Mouse (Mus musculus) Patski (cell line): Measurements from ENCODE around the gene BC025920. TPM values are rescaled to one million over a fixed set of nuclear protein-coding genes. Genes with fewer than 3 reads are reported as not detected.
A peak's percentile ranks its signal among the peaks of the same experiment; 100 is the strongest.
"Not testable (repeated sequence)": the region's sequence is repeated elsewhere in the genome, so short reads cannot be mapped to it uniquely, and the experiment has no call there.

Source experiments
- ATAC-seq: fragments of 100-300 bp; one replicate; pipeline ENCODE4 v1.8.0; 2021
- CTCF ChIA-PET: fragments of 350-600 bp; sonication (Branson Sonifier 250); formaldehyde crosslinking; loops from one replicate; lab custom pipeline; 2022; ENCODE audit warnings: inconsistent platforms; lab: Charles Lee
- POLR2A ChIA-PET: fragments of 350-600 bp; sonication (Branson Sonifier 250); formaldehyde crosslinking; loops from one replicate; lab custom pipeline; 2022; ENCODE audit warnings: antibody characterized with exemption, inconsistent platforms; lab: Charles Lee
- DNase-seq: peaks from one replicate; pipeline ENCODE4 v3.0.0-alpha.2; 2011; ENCODE audit warnings: low read depth, low spot score
- H3K27me3 ChIP-seq: fragments of 371-371 bp; one replicate; pipeline ENCODE4 v1.5.1; 2021
- CTCF ChIP-seq: fragments of 100-300 bp; IDR thresholded peaks from one replicate; pipeline ENCODE4 v1.5.1; 2021
- in situ Hi-C: fragments of 300-500 bp; cut with MboI; formaldehyde crosslinking; loops from 3 replicates; pipeline ENCODE4 v1.11.1; 2018; ENCODE audit warnings: low pct_unique_long_range_greater_than_20kb, mixed read lengths
- polyA plus RNA-seq: library from polyadenylated mRNA; unstranded; gene quantifications from one replicate; pipeline ENCODE4 v1.2.3, GENCODE M21; 2021

BC025920 gene
- polyA plus RNA-seq, 1 experiment from 2014 or later = 1.1 TPM

DNA sequence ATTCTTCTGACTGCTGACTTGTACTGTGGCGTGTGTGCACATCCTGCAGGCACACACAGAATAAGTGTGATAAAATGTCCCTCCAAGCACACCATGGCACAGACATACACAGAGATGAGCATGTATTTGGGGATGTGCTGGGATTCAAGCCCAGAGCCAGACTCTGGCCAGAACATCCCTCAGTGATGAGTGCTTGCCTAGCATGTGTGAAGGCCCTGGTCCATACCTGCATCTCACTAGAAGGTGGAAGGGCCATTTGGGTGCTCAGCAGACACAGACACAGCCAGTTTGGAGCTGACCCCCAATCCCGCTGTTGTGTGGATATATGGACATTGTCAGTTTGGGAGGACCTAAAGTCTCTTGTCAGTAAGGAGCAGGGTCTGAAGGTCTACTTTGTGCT is 35.5 kb downstream of the BC025920 start:
- DNase-seq = no peak

DNA sequence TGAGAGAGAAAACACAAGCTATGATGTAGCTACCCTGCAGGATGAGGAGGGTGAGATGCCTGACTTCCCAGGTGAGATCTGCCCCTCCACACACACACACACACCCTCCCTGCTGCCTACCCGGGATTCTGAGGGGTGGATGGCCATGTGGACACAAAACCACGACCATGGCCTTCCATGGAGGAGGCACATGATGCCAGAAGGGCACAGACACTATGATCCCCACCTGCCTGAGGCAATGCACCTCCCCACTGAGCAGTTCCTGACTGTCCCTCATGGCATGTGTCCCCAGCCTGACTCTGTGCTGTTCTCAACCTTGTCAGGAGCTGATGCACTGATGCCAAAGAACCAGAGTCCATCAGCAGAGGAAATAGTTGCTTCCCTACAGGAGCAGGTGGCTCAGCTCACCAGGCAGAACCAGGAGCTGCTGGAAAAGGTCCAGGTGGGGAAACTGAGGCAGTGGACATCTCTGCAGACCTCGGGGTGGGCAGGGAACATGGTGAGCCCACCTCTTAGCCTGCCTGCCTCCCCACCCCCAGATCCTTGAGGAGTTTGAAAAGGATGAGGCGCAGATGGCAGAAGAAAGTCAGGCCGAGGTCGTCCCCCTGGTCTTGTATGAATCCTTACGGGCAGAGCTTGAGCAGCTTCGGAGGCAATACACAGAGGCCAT is 36.0 kb downstream of the BC025920 start:
- TF ChIP-seq CTCF = no peak
- ChIA-PET POLR2A (interaction anchor here (2.3 kb wide), 1 partner anchor 8 kb away, joined by 11 read pairs; no protein-coding TSS in a partner anchor), CTCF (no interaction called here)
- H3K27me3 ChIP-seq = no peaks in the 10 kb centered on the region
- ATAC-seq = no peak
- in situ Hi-C loops = no loop called here
- no peak for DNase-seq

More for the DNA sequence above, 35.5 kb downstream of the BC025920 start:
- in situ Hi-C loops = no loop called here
- POLR2A ChIA-PET = no interaction called here
- CTCF ChIA-PET = no interaction called here
- no peak for ATAC-seq
- no peaks in the 10 kb centered on the region for H3K27me3 ChIP-seq
- TF ChIP-seq CTCF = no peak

DNA sequence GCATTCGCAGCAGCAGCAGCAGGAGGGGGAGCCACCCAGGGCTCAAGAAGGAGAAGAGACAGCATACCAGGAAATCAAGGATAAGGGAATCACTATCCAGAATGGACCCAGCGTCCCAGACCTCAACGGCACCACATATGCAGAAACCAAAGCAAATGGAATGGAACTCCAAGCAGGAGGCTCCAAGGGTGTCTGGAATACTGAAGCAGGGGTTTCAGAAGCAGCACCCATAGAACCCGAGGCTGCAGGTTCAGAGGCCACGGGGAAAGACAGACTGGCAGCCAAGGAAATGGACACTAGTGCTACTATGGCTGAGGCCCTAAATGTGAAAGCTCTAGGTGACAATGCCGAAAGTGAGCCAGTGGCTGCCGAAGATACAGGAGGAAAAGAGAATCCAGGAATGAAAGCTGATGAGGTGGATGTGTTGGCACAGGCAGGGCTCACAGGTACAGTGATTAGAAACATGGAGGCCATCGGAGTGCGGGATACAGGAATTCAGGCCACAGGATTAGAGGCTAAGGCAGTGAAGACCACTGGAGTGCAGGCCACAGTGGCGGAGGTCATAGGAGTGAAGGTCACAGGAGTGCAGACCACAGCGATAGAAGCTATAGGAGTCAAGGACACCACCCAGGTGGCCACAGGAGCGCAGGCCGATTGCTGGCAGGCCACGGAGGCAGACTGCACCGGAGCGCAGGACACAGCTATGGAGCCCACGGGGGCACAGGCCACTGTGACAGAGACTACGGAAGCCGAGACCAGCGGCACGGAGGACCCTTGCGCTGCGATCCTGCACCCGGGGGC is 36.8 kb downstream of the BC025920 start:
- ATAC-seq = peak; percentile 23
- H3K27me3 ChIP-seq = no peaks in the 10 kb centered on the region
- POLR2A ChIA-PET = interaction anchor here (0.6 to 2.3 kb wide), 2 partner anchors 9 to 12 kb away, joined by 3 to 11 read pairs; no protein-coding TSS in a partner anchor
- CTCF ChIA-PET = interaction anchor here (0.9 to 1.3 kb wide), 2 partner anchors 11 to 40 kb away, joined by 3 read pairs; no protein-coding TSS in a partner anchor
- in situ Hi-C loops = no loop called here
- DNase-seq = no peak
- TF ChIP-seq CTCF = no peak

DNA sequence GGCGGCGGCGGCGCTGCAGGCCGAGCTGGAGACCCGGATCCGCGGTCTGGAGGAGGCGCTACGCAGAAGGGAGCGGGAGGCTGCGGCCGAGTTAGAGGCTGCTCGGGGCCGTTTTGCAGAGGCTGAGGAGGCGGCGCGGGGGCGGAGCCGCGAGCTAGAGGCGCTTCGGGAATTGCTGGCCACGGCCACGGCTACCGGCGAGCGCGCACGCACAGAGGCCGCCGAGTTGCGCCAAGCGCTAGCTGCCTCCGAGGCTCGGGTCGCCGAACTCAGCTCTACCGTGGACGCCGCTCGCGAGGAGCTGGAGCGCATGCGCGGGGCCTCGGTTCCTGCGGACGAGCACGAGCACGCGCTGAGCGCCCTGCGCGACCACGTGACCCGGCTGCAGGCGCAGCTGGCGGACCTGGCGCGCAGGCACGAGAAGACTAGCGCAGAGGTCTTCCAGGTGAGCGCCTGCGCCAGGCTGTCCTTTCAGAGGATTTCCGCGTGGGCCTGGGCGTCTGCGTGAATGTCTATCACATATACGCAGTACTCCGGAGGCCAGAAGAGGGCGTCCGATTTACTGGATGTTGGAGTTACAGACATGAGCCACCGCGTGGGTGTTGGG is 37.5 kb downstream of the BC025920 start:
- DNase-seq (peak; percentile 81), ATAC-seq (peak; percentile 86)
- no peaks in the 10 kb centered on the region for H3K27me3 ChIP-seq
- in situ Hi-C loops = no loop called here
- POLR2A ChIA-PET = interaction anchor here (0.6 to 2.3 kb wide), 2 partner anchors 10 to 12 kb away, joined by 3 to 11 read pairs; no protein-coding TSS in a partner anchor
- TF ChIP-seq CTCF = no peak
- CTCF ChIA-PET = interaction anchor here (0.9 to 1.3 kb wide), 2 partner anchors 11 to 41 kb away, joined by 3 read pairs; no protein-coding TSS in a partner anchor

DNA sequence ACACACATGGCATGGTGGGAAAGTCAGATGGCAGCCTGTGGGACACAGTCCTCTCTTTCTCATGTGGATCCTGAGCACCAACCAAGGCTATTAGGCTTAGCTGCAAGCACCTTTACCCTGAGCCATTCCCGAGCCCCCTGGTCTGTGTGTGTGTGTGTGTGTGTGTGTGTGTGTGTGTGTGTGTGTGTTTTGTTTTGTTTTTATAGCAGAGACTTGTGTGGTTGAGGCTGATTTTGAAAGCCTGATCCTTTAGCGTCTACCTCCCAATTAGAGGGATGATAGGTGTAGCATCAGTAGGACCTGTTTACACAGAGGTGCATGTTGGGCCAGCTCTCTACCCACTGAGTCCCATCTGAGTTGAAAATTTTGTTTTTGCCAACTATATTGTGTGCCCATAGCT is 38.1 kb downstream of the BC025920 start:
- TF ChIP-seq CTCF = no peak
- ChIA-PET CTCF (no interaction called here), POLR2A (interaction anchor here (2.3 kb wide), 1 partner anchor 10 kb away, joined by 11 read pairs; no protein-coding TSS in a partner anchor)
- in situ Hi-C loops = no loop called here
- ATAC-seq = no peak
- no peaks in the 10 kb centered on the region for H3K27me3 ChIP-seq
- DNase-seq = no peak

DNA sequence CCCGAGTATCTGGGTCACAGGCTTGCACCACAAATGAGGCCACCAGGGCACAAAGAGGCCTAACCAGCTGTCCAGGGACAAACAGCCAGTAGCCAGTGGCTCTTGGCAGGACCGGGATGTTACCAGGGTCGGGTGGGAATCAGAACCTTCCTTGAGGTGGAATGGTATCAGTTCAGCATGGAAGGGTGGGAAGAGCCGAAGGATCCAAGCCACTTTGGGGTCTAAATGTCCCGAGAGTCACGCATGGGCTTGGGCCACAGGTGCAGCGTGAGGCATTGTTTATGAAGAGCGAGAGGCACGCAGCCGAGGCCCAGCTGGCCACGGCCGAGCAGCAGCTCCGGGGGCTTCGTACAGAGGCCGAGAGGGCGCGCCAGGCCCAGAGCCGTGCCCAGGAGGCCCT is 38.6 kb downstream of the BC025920 start:
- ChIA-PET POLR2A (no interaction called here), CTCF (no interaction called here)
- DNase-seq (no peak), ATAC-seq (no peak)
- H3K27me3 ChIP-seq = no peaks in the 10 kb centered on the region
- TF ChIP-seq CTCF = no peak
- in situ Hi-C loops = no loop called here

DNA sequence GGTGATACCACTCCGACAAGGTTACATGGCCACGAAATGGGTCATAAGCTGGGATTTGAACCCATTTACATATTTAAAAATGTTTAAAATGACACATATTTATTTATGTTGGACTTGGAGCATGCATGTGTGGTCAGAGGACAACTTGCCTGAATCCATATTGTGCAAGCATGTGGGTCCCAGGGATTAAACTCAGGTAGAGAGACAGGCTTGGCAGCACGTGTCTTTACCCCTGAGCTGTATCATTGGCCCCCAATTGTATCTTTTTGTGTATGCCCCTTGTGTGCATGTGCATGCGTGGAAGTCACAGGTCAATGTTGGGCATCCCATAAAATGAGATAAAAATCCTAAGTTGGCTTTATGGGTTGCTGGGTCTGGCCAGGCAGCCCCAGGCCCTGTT is 39.3 kb downstream of the BC025920 start:
- DNase-seq = no peak
- ChIA-PET POLR2A (no interaction called here), CTCF (no interaction called here)
- TF ChIP-seq CTCF = no peak
- H3K27me3 ChIP-seq = no peaks in the 10 kb centered on the region
- in situ Hi-C loops = no loop called here
- no peak for ATAC-seq

DNA sequence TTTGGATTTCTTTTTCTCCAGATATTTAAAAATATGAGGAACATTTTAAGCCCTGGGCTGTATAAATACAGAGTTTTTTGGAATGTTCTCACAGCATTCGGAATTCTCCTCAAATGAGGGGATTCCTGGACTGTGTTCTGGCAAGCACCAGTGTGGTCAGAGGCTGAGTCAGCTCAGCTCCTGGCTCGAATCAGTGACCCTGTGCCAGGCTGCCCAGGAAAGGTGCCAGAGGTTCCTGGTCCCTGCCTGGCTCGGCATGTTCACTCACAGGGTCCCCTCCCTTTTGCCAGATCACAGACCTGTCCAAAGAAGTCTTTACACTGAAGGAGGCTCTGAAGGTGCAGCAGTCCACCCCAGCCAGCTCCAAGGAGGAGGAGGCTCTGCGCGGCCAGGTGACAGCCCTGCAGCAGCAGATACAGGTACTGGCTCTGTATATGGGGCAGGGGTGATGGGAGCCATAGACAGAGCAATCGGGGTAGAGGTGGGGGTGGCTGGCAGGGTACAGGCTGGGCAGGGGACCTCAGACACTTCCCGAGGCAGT is 40.0 kb downstream of the BC025920 start:
- ChIA-PET CTCF (no interaction called here), POLR2A (no interaction called here)
- no peak for TF ChIP-seq CTCF
- no peak for ATAC-seq
- in situ Hi-C loops = no loop called here
- no peak for DNase-seq
- H3K27me3 ChIP-seq = no peaks in the 10 kb centered on the region

DNA sequence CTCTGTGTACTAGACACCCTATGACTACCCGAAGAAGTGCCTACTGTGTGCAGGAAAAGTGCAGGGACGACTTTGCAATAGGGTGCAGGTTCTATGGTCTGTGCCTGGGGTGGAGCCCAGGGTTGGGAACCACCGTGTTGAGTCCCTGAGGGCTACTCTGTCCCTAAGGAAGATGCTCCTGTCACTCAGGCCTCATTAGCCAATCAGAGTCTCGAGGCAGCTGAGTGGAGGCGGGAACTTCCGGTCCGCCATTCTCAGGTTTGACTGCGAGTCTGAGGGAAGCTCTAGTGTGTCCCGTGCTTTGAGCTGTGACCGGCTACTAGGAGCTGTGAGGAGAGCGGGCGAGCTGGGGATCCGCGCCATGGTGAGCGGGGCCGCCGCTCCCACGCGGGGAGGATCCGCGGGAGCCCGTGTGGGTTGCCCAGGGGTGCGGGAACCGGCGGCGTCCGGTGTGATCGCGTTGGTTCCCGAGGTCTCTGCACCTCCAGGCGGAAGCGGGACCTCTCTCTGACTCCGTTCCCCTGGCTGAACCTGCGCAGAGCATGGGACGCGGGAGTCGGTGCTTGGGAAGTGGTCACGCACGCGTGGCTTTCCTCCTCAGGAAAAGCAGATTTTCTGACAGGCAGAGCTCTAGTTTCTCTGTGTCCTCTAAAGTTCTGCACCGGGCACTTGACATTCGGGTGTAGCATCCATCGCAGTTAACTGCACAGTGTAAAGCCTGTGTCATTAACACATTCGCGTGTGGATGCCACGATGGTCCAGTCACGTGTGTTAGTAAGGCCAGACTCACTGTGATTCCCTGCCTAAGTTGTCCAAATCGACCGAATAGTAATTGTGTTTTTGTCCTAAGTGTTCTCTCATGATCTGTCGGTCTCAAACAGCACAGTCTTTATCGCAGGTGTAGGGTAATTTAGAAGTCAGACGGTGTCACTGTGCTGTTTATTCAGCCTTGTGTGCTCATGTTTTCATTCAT is 43.0 kb downstream of the BC025920 start, which contains the start of gene Gm10778:
Gene Gm10778 (plus strand): TSS at position 257 of the 973 bp plus-strand sequence.
- POLR2A ChIA-PET = interaction anchor here (0.6 kb wide), 1 partner anchor 474 kb away, joined by 4 read pairs; no protein-coding TSS in a partner anchor
- CTCF ChIA-PET, H3K27me3 ChIP-seq, in situ Hi-C loops: not testable (repeated sequence)
- ATAC-seq = peak; percentile 98
- DNase-seq = peak; percentile 73
